Mouse (Mus musculus) embryo, embryonic 10 days (tissue): ENCODE measurements around the gene Gm10912.
"Not testable (repeated sequence)": the region's sequence is repeated elsewhere in the genome, so short reads cannot be mapped to it uniquely, and the experiment has no call there.

Experiments
- DNase-seq: peaks from one replicate; pipeline ENCODE4 v3.0.0-alpha.2; 2015; ENCODE audit warnings: low spot score

The Gm10912 gene

GRCm38 (mm10) chr2:104065526-104065925, at the start of gene Gm10912:
Gene Gm10912, plus strand, starts transcription at chr2:104065826.
- not testable (repeated sequence) for DNase-seq

DNA sequence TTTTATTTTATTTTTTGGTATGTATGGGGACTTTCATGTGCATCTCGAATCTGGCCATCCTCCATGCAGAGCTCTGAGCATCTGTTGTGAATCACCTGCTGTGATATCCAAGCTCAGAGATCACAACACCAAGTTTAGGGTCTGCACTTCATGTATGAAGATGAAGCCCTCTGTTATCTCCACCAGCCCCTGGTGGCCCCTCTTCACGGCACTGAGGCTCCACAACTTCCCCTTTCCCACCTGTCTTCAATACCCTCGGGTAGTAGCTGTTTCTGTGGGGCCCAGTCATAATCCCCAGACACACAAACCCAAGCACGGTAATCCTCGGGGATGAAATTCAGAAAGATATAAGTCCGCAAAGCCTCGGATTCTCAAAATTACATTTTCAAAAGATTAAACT, 42.5 kb upstream of the Gm10912 start:
- no peak for DNase-seq

DNA sequence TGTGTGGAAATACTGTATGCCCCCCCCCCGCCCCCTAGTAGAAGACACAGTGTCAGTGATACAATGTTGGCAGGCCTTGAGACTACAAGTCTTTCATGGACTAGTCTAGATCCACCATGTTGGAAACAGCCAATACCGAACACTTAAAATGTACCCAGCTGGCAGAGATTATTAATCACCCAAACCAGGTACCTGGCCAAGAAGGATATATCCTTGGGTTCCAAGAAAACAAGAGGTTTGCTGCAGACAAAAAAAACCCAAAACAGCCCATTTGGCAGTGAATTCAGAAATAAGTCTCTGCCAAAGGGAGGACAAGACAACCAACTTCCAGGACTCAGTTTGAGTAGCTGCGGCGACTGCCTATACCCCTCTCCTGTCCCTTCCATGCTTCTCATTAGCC, 41.0 kb upstream of the Gm10912 start:
- no peak for DNase-seq

DNA sequence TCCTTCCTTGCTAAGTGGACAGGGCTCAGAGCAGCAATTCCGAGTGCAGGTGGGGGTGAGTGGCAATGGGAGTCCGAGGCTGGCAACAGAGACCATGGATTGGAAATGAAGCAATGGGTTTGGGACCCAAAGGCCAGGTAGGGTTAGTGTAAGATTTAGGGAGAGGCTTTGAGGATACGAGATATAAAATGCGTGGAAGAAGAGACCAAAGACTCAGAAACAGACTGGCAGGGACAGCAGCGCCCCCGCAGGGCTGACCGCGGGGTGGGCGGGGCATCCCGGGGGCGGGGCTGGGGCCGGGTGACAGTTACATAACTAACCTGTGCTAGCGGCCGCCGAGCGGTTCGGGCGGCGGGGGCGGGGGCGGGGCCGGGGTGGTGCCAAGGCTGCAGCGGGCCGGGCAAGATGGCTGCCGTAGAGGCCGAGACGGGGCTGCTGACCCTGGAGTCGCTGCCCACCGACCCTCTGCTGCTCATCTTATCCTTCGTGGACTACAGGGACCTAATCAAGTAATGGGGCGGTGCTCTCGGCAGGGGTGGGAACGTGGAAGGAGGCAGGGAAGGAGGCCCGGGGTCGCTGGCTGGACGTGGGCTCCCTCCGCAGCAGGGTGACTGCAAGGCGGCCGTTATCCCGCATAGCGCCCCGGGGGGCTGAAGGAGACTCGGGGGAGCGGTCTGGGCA, 38.0 kb upstream of the Gm10912 start, which contains the start of gene Fbxo3:
Fbxo3 (plus strand) TSS at position 264 of the 681 bp plus-strand sequence.
- DNase-seq = peak; percentile 77

GRCm38 (mm10) chr2:104028139-104028723, 37.4 kb upstream of the Gm10912 start, which contains the start of gene 4931422A03Rik:
Gene 4931422A03Rik, minus strand, starts transcription at chr2:104028361.
- DNase-seq = peak; percentile 41

GRCm38 (mm10) chr2:104029074-104029473, 36.6 kb upstream of the Gm10912 start:
- no peak for DNase-seq

DNA sequence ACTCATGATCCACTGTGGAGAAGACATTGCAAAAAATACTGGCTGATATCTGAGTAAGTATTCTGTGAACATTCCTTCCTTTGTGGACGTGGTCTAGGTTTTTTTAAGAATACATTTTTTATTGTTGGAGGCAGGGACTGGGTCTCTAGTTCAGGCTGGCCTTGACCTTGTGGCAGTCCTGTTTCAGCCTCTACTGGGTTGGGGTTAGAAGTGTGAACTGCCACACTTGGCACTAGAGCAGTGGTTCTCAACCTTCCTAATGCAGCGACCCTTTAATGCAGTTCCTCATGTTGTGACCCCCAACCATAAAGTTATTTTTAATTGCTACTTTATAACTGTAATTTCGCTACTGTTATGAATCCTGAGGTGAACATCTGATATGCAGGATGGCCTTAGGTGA, 35.2 kb upstream of the Gm10912 start:
- no peak for DNase-seq

DNA sequence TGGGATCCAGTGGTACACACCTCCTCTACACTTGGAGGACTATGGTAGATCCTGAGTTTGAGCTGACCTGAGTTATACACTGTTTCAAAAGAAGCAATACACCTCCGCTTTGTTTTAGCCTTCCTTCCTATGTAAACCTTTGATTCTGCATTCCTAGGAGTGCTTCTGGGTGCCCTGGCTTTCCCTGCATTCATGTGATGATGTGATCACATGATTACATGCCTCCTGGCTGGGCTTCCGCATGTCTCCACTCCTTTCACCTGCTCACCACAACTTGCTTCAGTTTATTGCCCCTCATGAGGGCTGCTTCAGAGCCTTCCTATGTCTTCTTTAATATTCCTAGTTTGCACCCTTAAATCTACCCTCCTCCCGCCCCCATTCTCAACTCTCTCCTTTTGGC, 33.6 kb upstream of the Gm10912 start:
- DNase-seq = no peak

- DNase-seq = peak; percentile 84
These were observed 30.7 kb upstream of the Gm10912 start for GRCm38 (mm10) chr2:104034832-104035472.

GRCm38 (mm10) chr2:104035595-104035994, 30.0 kb upstream of the Gm10912 start:
- no peak for DNase-seq

DNA sequence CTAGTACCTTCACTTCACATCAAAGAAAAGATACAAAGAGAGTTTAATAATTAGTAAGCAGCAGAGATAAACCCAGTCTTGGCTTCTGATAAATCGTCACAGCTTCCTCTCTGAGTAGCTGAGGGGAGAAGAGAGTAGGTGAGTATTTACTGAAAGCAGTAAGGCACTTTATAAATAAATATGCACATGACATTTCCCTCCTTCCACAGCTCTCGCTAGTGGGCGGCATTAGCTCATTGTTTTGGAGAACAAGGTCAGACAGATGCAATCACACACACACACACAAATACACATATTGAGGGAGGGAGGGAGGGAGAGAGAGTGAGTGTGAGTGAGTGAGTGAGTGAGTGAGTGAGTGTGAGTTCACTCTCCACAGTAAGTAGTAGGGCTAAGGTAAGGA, 29.3 kb upstream of the Gm10912 start:
- DNase-seq = no peak

GRCm38 (mm10) chr2:104038236-104038635, 27.4 kb upstream of the Gm10912 start:
- DNase-seq = no peak

GRCm38 (mm10) chr2:104041632-104042031, 24.0 kb upstream of the Gm10912 start:
- no peak for DNase-seq

- DNase-seq = no peak
These were observed 22.9 kb upstream of the Gm10912 start for GRCm38 (mm10) chr2:104042766-104043165.

GRCm38 (mm10) chr2:104043624-104044478, 21.8 kb upstream of the Gm10912 start:
- no peak for DNase-seq

- no peak for DNase-seq
These were observed 21.0 kb upstream of the Gm10912 start for GRCm38 (mm10) chr2:104044479-104045080.

- DNase-seq = no peak
These were observed 7.2 kb upstream of the Gm10912 start for GRCm38 (mm10) chr2:104058381-104058780.

GRCm38 (mm10) chr2:104058954-104059353, 6.7 kb upstream of the Gm10912 start:
- no peak for DNase-seq

GRCm38 (mm10) chr2:104059786-104060185, 5.8 kb upstream of the Gm10912 start:
- DNase-seq = no peak

DNA sequence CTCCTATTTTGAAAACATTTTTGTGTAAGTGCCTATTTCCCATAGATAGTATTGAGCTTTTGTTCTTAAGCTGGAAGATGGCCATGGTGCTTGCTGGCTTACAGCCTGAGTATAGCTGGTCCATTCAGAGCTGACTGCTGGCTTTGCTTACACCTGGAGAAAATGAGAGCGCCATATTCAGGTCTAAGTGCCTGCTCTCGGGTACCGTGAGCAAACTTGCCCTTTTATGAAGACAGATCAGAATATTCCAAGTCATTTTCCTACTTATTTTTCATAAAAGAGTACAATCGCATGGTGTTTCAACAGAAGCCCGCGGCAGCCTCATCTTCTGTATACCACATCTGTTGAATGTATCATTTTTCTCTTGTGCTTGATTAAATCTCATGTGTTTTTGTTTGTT, 4.6 kb upstream of the Gm10912 start:
- DNase-seq = no peak

DNA sequence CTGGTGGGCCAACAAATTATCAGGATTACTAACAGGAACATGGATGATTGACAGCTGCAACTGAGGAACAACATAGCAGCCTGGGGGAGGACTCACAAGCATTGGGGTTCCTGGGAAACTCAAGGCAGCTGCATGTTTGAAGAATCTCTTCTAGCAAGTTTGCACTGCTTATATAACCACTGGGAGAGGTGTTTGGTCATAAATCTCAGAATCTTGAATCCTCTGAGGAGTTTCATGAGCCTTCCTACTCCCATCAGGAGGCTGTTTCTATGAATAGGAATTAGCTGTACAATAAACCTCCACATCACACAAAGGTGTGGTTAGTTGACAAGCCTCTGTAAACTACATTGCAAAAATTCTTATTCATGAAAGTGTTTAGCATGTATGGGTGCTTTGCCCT, 3.0 kb upstream of the Gm10912 start:
- no peak for DNase-seq

DNA sequence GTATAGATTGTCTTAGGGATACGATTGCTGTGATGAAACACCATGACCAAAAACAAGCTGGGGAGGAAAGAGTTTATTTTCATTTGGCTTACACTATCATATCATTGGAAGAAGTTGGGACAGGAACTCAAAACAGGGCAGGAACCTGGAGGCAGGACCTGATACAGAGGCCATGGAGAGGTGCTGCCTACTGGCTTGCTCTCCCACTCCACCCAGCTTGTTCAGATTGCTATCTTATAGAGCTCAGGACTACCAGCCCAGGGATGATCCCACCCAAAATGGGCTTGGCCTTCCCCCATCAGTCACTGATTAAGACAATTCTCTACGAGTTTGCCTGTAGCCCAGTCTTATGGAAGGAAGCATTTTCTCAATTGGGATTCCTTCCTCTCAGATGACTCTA, 1.5 kb upstream of the Gm10912 start:
- no peak for DNase-seq
